Mouse (Mus musculus): ENCODE measurements around the gene Grk6. TPM values are rescaled to one million over a fixed set of nuclear protein-coding genes. Genes with fewer than 3 reads are reported as not detected.
A peak's percentile ranks its signal among the peaks of the same experiment; 100 is the strongest.

Grk6 gene
- polyA plus RNA-seq, 1 experiment from 2014 or later = 14.6 TPM

Small RNA genes lying within 50 kb of the gene (microRNA-seq; reads per million reads assigned to microRNA genes)
- gene Mir6943 (not detected), gene Mir6944 (7.4 reads per million, percentile 29 among the genes with 10 or more reads in this experiment), gene Mir6945 (3.3 reads per million, percentile 19 among the genes with 10 or more reads in this experiment)

Other genes with a start within 250 kb of the Grk6 start
- gene Nsd1, start 235.3 kb upstream of the Grk6 start, polyA plus RNA-seq (2015; fragmentation: Nextera tagmentation; extraction: Ambion mirVana) = 37.9 and 44.6 TPM in 2 replicates
- gene Prelid1, start 124.6 kb upstream of the Grk6 start, polyA plus RNA-seq (2015; fragmentation: Nextera tagmentation; extraction: Ambion mirVana) = 444 and 484 TPM in 2 replicates
- gene Rab24, start 123.1 kb upstream of the Grk6 start, polyA plus RNA-seq (2015; fragmentation: Nextera tagmentation; extraction: Ambion mirVana) = 76.2 and 79.2 TPM in 2 replicates
- 31.8 and 35.5 TPM in 2 replicates for gene Mxd3, start 115.2 kb upstream of the Grk6 start, polyA plus RNA-seq (2015; fragmentation: Nextera tagmentation; extraction: Ambion mirVana)
- gene Lman2, start 82.3 kb upstream of the Grk6 start, polyA plus RNA-seq (2015; fragmentation: Nextera tagmentation; extraction: Ambion mirVana) = 112 and 113 TPM in 2 replicates
- gene Rgs14, start 75.3 kb upstream of the Grk6 start, polyA plus RNA-seq (2015; fragmentation: Nextera tagmentation; extraction: Ambion mirVana) = 1.00 and 1.6 TPM in 2 replicates
- 0.14 and 0.17 TPM in 2 replicates for gene Slc34a1, start 46.9 kb upstream of the Grk6 start, polyA plus RNA-seq (2015; fragmentation: Nextera tagmentation; extraction: Ambion mirVana)
- not detected in 2 replicates for gene Pfn3, start 29.8 kb upstream of the Grk6 start, polyA plus RNA-seq (2015; fragmentation: Nextera tagmentation; extraction: Ambion mirVana)
- gene F12, start 18.3 kb upstream of the Grk6 start, polyA plus RNA-seq (2015; fragmentation: Nextera tagmentation; extraction: Ambion mirVana) = 4.5 and 5.6 TPM in 2 replicates
- 0.22 and 0.26 TPM in 2 replicates for gene Prr7, start 19.2 kb downstream of the Grk6 start, polyA plus RNA-seq (2015; fragmentation: Nextera tagmentation; extraction: Ambion mirVana)
- gene Dbn1, start 43.0 kb downstream of the Grk6 start, polyA plus RNA-seq (2015; fragmentation: Nextera tagmentation; extraction: Ambion mirVana) = 111 and 113 TPM in 2 replicates
- 240 and 243 TPM in 2 replicates for gene Pdlim7, start 68.6 kb downstream of the Grk6 start, polyA plus RNA-seq (2015; fragmentation: Nextera tagmentation; extraction: Ambion mirVana)
- gene Dok3, start 84.2 kb downstream of the Grk6 start, polyA plus RNA-seq (2015; fragmentation: Nextera tagmentation; extraction: Ambion mirVana) = 4.7 and 4.9 TPM in 2 replicates
- 52.5 and 53.4 TPM in 2 replicates for gene Ddx41, start 91.6 kb downstream of the Grk6 start, polyA plus RNA-seq (2015; fragmentation: Nextera tagmentation; extraction: Ambion mirVana)
- 26.1 and 30.1 TPM in 2 replicates for gene Fam193b, start 126.0 kb downstream of the Grk6 start, polyA plus RNA-seq (2015; fragmentation: Nextera tagmentation; extraction: Ambion mirVana)
- gene Tmed9, start 128.7 kb downstream of the Grk6 start, polyA plus RNA-seq (2015; fragmentation: Nextera tagmentation; extraction: Ambion mirVana) = 162 and 167 TPM in 2 replicates
- gene B4galt7, start 154.8 kb downstream of the Grk6 start, polyA plus RNA-seq (2015; fragmentation: Nextera tagmentation; extraction: Ambion mirVana) = 20.5 and 24.5 TPM in 2 replicates
- gene Caml, start 177.9 kb downstream of the Grk6 start, polyA plus RNA-seq (2015; fragmentation: Nextera tagmentation; extraction: Ambion mirVana) = 44.3 and 52.8 TPM in 2 replicates
- 31.2 and 32.5 TPM in 2 replicates for gene Ddx46, start 190.0 kb downstream of the Grk6 start, polyA plus RNA-seq (2015; fragmentation: Nextera tagmentation; extraction: Ambion mirVana)
- gene B230219D22Rik, start 248.1 kb downstream of the Grk6 start, polyA plus RNA-seq (2015; fragmentation: Nextera tagmentation; extraction: Ambion mirVana) = 47.6 and 50.5 TPM in 2 replicates